Mouse (Mus musculus) MEL (cell line): ENCODE measurements around the gene Doc2g. TPM values are rescaled to one million over a fixed set of nuclear protein-coding genes. Genes with fewer than 3 reads are reported as not detected.
A peak's percentile ranks its signal among the peaks of the same experiment; 100 is the strongest.

ENCODE experiments used
- DNase-seq: peaks from one replicate; pipeline ENCODE4 v3.0.0; 2011; ENCODE audit warnings: low read depth, low spot score
- H3K27ac ChIP-seq: 2 replicates; pipeline ENCODE4 v1.5.1; 2012; ENCODE audit warnings: low read depth, mild to moderate bottlenecking, control low read depth, low read length, moderate library complexity; ENCODE audit not compliant: control insufficient read depth
- H3K27me3 ChIP-seq, 2 experiments: fragments of 150-350 bp in 1 of 2; sonication (generic) in 1 of 2; 2 replicates each; pipeline ENCODE4 v1.6.1; 2012; ENCODE audit warnings: low read length in 2 of 2, mild to moderate bottlenecking in 2 of 2, improper control_type of control experiment in 1 of 2, moderate library complexity in 1 of 2; ENCODE audit not compliant: insufficient read depth in 2 of 2, control insufficient read depth in 1 of 2
- H3K36me3 ChIP-seq, 2 experiments: 2 replicates each; pipeline ENCODE4 v1.6.1; 2012 to 2014; ENCODE audit warnings: low read length in 2 of 2, improper control_type of control experiment in 1 of 2, inconsistent platforms in 1 of 2, mild to moderate bottlenecking in 1 of 2; ENCODE audit not compliant: insufficient read depth in 2 of 2, control insufficient read depth in 1 of 2
- H3K4me1 ChIP-seq, 2 experiments: fragments of 150-350 bp in 1 of 2; sonication (generic) in 1 of 2; 2 replicates each; pipeline ENCODE4 v1.6.1; 2012; ENCODE audit warnings: low read length in 2 of 2, improper control_type of control experiment in 1 of 2, mild to moderate bottlenecking in 1 of 2; ENCODE audit not compliant: insufficient read depth in 2 of 2, control insufficient read depth in 1 of 2
- H3K4me3 ChIP-seq, 2 experiments: fragments of 150-350 bp in 1 of 2; sonication (generic) in 1 of 2; 2 replicates each; pipeline ENCODE4 v1.5.1; 2012; ENCODE audit warnings: low read depth in 2 of 2, low read length in 2 of 2, mild to moderate bottlenecking in 2 of 2, moderate library complexity in 2 of 2, control low read depth in 1 of 2, improper control_type of control experiment in 1 of 2; ENCODE audit not compliant: control insufficient read depth in 1 of 2, insufficient read depth in 1 of 2
- H3K79me2 ChIP-seq: 2 replicates; pipeline ENCODE4 v1.6.1; 2012; ENCODE audit warnings: mild to moderate bottlenecking, low read length, moderate library complexity; ENCODE audit not compliant: control insufficient read depth, poor library complexity, insufficient read depth
- H3K9ac ChIP-seq: 2 replicates; pipeline ENCODE4 v1.6.1; 2012; ENCODE audit warnings: low read depth, mild to moderate bottlenecking, control low read depth, low read length, moderate library complexity; ENCODE audit not compliant: control insufficient read depth, poor library complexity, severe bottlenecking
- H3K9me3 ChIP-seq: fragments of 150-350 bp; sonication (generic); replicated peaks from 2 replicates; pipeline ENCODE4 v1.6.1; 2012; ENCODE audit warnings: mild to moderate bottlenecking, low read length, improper control_type of control experiment, moderate library complexity; ENCODE audit not compliant: insufficient read depth
- BHLHE40 ChIP-seq: IDR thresholded peaks from 2 replicates; pipeline ENCODE4 v1.6.1; 2012; ENCODE audit warnings: low read depth, mild to moderate bottlenecking, inconsistent platforms, low read length, improper control_type of control experiment, borderline replicate concordance
- CHD1 ChIP-seq: IDR thresholded peaks from 2 replicates; pipeline ENCODE4 v1.6.1; 2012; ENCODE audit warnings: low read depth, mild to moderate bottlenecking, inconsistent platforms, low read length, improper control_type of control experiment
- CHD2 ChIP-seq: IDR thresholded peaks from 2 replicates; pipeline ENCODE4 v1.6.1; 2011; ENCODE audit warnings: low read length, improper control_type of control experiment
- E2F4 ChIP-seq: IDR thresholded peaks from 2 replicates; pipeline ENCODE4 v1.6.1; 2011; ENCODE audit warnings: low read depth, low read length, improper control_type of control experiment, borderline replicate concordance
- ETS1 ChIP-seq: IDR thresholded peaks from 2 replicates; pipeline ENCODE4 v1.6.1; 2012; ENCODE audit warnings: low read depth, mild to moderate bottlenecking, inconsistent platforms, low read length, improper control_type of control experiment, moderate library complexity
- GABPA ChIP-seq: IDR thresholded peaks from 2 replicates; pipeline ENCODE4 v1.6.1; 2012; ENCODE audit warnings: low read depth, mild to moderate bottlenecking, inconsistent platforms, low read length, improper control_type of control experiment, moderate library complexity
- GATA1 ChIP-seq: IDR thresholded peaks from 2 replicates; pipeline ENCODE4 v1.6.1; 2011; ENCODE audit warnings: low read depth, low read length, improper control_type of control experiment
- HCFC1 ChIP-seq: IDR thresholded peaks from 2 replicates; pipeline ENCODE4 v1.6.1; 2012; ENCODE audit warnings: low read depth, mild to moderate bottlenecking, inconsistent platforms, low read length, improper control_type of control experiment, moderate library complexity
- JUND ChIP-seq: IDR thresholded peaks from 2 replicates; pipeline ENCODE4 v1.6.1; 2011; ENCODE audit warnings: low read depth, mild to moderate bottlenecking, improper control_type of control experiment, low read length
- MAFK ChIP-seq: IDR thresholded peaks from 2 replicates; pipeline ENCODE4 v1.6.1; 2011; ENCODE audit warnings: low read depth, mild to moderate bottlenecking, low read length, improper control_type of control experiment, borderline replicate concordance
- MAZ ChIP-seq: IDR thresholded peaks from 2 replicates; pipeline ENCODE4 v1.6.1; 2012; ENCODE audit warnings: low read depth, mild to moderate bottlenecking, inconsistent platforms, low read length, improper control_type of control experiment
- MYC ChIP-seq: IDR thresholded peaks from 2 replicates; pipeline ENCODE4 v1.6.1; 2011; ENCODE audit warnings: low read depth, mild to moderate bottlenecking, low read length, improper control_type of control experiment, moderate library complexity
- NELFE ChIP-seq: IDR thresholded peaks from 2 replicates; pipeline ENCODE4 v1.6.1; 2011; ENCODE audit warnings: low read depth, low read length, improper control_type of control experiment
- POLR2A ChIP-seq, 2 experiments: IDR thresholded peaks; 2 replicates each; pipeline ENCODE4 v1.6.1; 2011 to 2012; ENCODE audit warnings: low read length in 2 of 2, mild to moderate bottlenecking in 2 of 2, control low read depth in 1 of 2, improper control_type of control experiment in 1 of 2, low read depth in 1 of 2, moderate library complexity in 1 of 2; ENCODE audit not compliant: control insufficient read depth in 1 of 2, insufficient read depth in 1 of 2, poor library complexity in 1 of 2
- POLR2AphosphoS2 ChIP-seq: IDR thresholded peaks from 2 replicates; pipeline ENCODE4 v1.6.1; 2011; ENCODE audit warnings: low read length, improper control_type of control experiment
- POLR2AphosphoS5 ChIP-seq: IDR thresholded peaks from 2 replicates; pipeline ENCODE4 v1.6.1; 2012; ENCODE audit warnings: low read depth, borderline replicate concordance, mild to moderate bottlenecking, inconsistent platforms, low read length, moderate library complexity, mixed read lengths
- SIN3A ChIP-seq: IDR thresholded peaks from 2 replicates; pipeline ENCODE4 v1.6.1; 2012; ENCODE audit warnings: low read length, improper control_type of control experiment, inconsistent platforms
- SMC3 ChIP-seq: IDR thresholded peaks from 2 replicates; pipeline ENCODE4 v1.6.1; 2011; ENCODE audit warnings: low read depth, low read length, improper control_type of control experiment
- TAL1 ChIP-seq: IDR thresholded peaks from 2 replicates; pipeline ENCODE4 v1.6.1; 2012; ENCODE audit warnings: mild to moderate bottlenecking, inconsistent platforms, low read length, moderate library complexity, mixed read lengths
- TBP ChIP-seq: IDR thresholded peaks from 2 replicates; pipeline ENCODE4 v1.8.0; 2011; ENCODE audit warnings: low read depth, low read length, improper control_type of control experiment
- TCF12 ChIP-seq: IDR thresholded peaks from 2 replicates; pipeline ENCODE4 v1.6.1; 2014; ENCODE audit warnings: low read depth, mild to moderate bottlenecking, inconsistent platforms, low read length, improper control_type of control experiment, moderate library complexity
- USF1 ChIP-seq: IDR thresholded peaks from 2 replicates; pipeline ENCODE4 v1.6.1; 2014; ENCODE audit warnings: low read depth, mild to moderate bottlenecking, inconsistent platforms, low read length, improper control_type of control experiment, moderate library complexity
- USF2 ChIP-seq, 2 experiments: IDR thresholded peaks; 2 replicates each; pipeline ENCODE4 v1.6.1; 2011 to 2012; ENCODE audit warnings: improper control_type of control experiment in 2 of 2, low read length in 2 of 2, borderline replicate concordance in 1 of 2, inconsistent platforms in 1 of 2, low read depth in 1 of 2, mild to moderate bottlenecking in 1 of 2; ENCODE audit not compliant: insufficient read depth in 1 of 2
- ZKSCAN1 ChIP-seq: IDR thresholded peaks from 2 replicates; pipeline ENCODE4 v1.6.1; 2012; ENCODE audit warnings: low read depth, mild to moderate bottlenecking, inconsistent platforms, low read length, improper control_type of control experiment, moderate library complexity
- ZMIZ1 ChIP-seq: IDR thresholded peaks from 2 replicates; pipeline ENCODE4 v1.6.1; 2012; ENCODE audit warnings: low read depth, mild to moderate bottlenecking, inconsistent platforms, low read length, improper control_type of control experiment, moderate library complexity
- ZNF384 ChIP-seq: IDR thresholded peaks from 2 replicates; pipeline ENCODE4 v1.6.1; 2012; ENCODE audit warnings: low read depth, mild to moderate bottlenecking, inconsistent platforms, low read length, improper control_type of control experiment
- polyA plus RNA-seq, 2 experiments: library from polyadenylated mRNA; stranded (reverse) in 1 of 2; unstranded in 1 of 2; fragments of >175 nt in 1 of 2; fragments of >200 nt in 1 of 2; gene quantifications; 2 replicates each; pipeline versions ENCODE4 v1.2.1 to v1.2.4; 2012; ENCODE audit warnings: low replicate concordance in 2 of 2, low read depth in 1 of 2; ENCODE audit not compliant: insufficient read length in 2 of 2, insufficient read depth in 1 of 2, missing spikeins in 1 of 2
- total RNA-seq: library from RNA; depleted of rRNA; stranded (reverse); fragments of 300-350 nt; gene quantifications from 2 replicates; pipeline ENCODE4 v1.2.3, GENCODE M21; 2012

The Doc2g gene
- total and polyA plus RNA-seq, 3 experiments = 9.9 to 16.0 TPM; not detected in 1

- TF ChIP-seq MAZ (peak; percentile 21; the same call in 1 of the 2 replicates), USF1 (peak; percentile 61), TCF12 (no peak), SMC3 (peak; percentile 63), ZKSCAN1 (no peak), MYC (no peak), NELFE (peak; percentile 84), MAFK (no peak), TBP (peak; percentile 66; the same call in 1 of the 2 replicates)
Measured at GRCm38 (mm10) chr19:4012432-4013022, 9.4 kb downstream of the Doc2g start, which contains the start of gene Ndufv1 (continued).

- no peaks in the 10 kb centered on the region for H3K9me3 ChIP-seq
- H3K9ac ChIP-seq = peak overlapping the region; percentile 70
- peaks cover 0 to 7% of the 10 kb centered on the region in 2 experiments; a peak in 2 of 4 replicates for H3K4me1 ChIP-seq
- peak overlapping the region; percentile 42 to 88 for H3K4me3 ChIP-seq
- H3K27ac ChIP-seq = peak overlapping the region; percentile 26; the same call in 1 of the 2 replicates
- peaks cover 0 to 8% of the 10 kb centered on the region in 2 experiments; a peak in 2 of 4 replicates for H3K36me3 ChIP-seq
- H3K79me2 ChIP-seq = peaks cover 10% of the 10 kb centered on the region
- TF ChIP-seq ETS1 = 0 out of 2 replicates have a peak, but pooled peaks have one; percentile 6
- no peak for TF ChIP-seq POLR2A (IDR thresholded peaks at IDR 0.05; ENCODE audit: control insufficient read depth in 1 of 2, insufficient read depth in 1 of 2, low read depth in 1 of 2, low read length in 2 of 2, poor library complexity in 1 of 2)
- no peak for TF ChIP-seq CHD2
- no peak for TF ChIP-seq CHD1
- TF ChIP-seq BHLHE40 = 0 out of 2 replicates have a peak, but pooled peaks have one; percentile 1
- TF ChIP-seq TAL1 = no peak
- no peaks in the 10 kb centered on the region for H3K27me3 ChIP-seq
- DNase-seq = no peak
Measured at GRCm38 (mm10) chr19:4013066-4013465, 10.0 kb downstream of the Doc2g start.

DNA sequence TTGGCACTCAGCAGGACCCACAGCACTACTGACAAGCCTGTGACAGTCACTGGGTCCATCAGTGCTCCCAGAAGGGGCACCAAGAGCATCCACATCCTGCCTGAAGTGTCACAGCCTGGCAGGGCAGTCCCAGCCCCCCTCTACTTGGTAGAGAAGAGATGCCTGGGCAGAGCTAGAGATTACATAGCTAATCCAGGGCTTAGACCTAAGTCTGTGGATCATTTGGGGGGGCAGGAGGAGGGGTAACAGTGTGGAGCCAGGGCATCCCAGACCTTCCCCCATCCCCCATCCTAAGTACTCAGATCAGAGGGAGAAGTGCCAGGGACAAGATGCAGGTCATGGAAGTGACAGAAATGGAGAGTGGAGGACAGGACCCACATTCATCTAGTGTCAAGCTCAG, 11.7 kb downstream of the Doc2g start:
- Histone ChIP-seq H3K36me3 (peaks cover 0 to 8% of the 10 kb centered on the region in 2 experiments; a peak in 2 of 4 replicates), H3K9me3 (no peaks in the 10 kb centered on the region)
- DNase-seq = no peak
- TF ChIP-seq POLR2A (IDR thresholded peaks at IDR 0.05; ENCODE audit: control insufficient read depth in 1 of 2, insufficient read depth in 1 of 2, low read depth in 1 of 2, low read length in 2 of 2, poor library complexity in 1 of 2) (no peak), USF2 (IDR thresholded peaks at IDR 0.05; ENCODE audit: borderline replicate concordance in 1 of 2, insufficient read depth in 1 of 2, low read depth in 1 of 2, low read length in 2 of 2) (no peak), ETS1 (no peak), BHLHE40 (no peak), JUND (no peak), POLR2AphosphoS5 (no peak), GABPA (no peak), POLR2AphosphoS2 (no peak), SIN3A (no peak), MAZ (no peak), ZMIZ1 (no peak), SMC3 (no peak), HCFC1 (no peak), E2F4 (no peak), GATA1 (no peak), NELFE (no peak), ZNF384 (no peak), TAL1 (no peak)
- TF ChIP-seq, all 39 proteins: peak for 0
- H3K9ac ChIP-seq = no peak overlapping the region
- no peak overlapping the region for H3K4me3 ChIP-seq
- no peaks in the 10 kb centered on the region for H3K27me3 ChIP-seq
- H3K4me1 ChIP-seq = peaks cover 0 to 10% of the 10 kb centered on the region in 2 experiments; a peak in 2 of 4 replicates
- no peak overlapping the region for H3K27ac ChIP-seq
- peaks cover 10% of the 10 kb centered on the region for H3K79me2 ChIP-seq
